Mouse (Mus musculus) T-helper 17 cell (primary cell): ENCODE results near the gene Pigt.

Experiments
- in situ Hi-C, 2 experiments: fragments of 300-600 bp; cut with MboI, MseI; formaldehyde crosslinking; loops; 1 replicate in 1 of 2; 2 replicates in 1 of 2; pipeline ENCODE4 v1.15.1; 2025; ENCODE audit warnings: high pct_unique_total_duplicates in 2 of 2

The Pigt gene

GRCm38 (mm10) chr2:164486258-164487114 is 10.8 kb upstream of the Pigt start:
- in situ Hi-C loops = no loop called here

- in situ Hi-C loops = no loop called here
These were observed 10.2 kb upstream of the Pigt start for GRCm38 (mm10) chr2:164487115-164487527.

DNA sequence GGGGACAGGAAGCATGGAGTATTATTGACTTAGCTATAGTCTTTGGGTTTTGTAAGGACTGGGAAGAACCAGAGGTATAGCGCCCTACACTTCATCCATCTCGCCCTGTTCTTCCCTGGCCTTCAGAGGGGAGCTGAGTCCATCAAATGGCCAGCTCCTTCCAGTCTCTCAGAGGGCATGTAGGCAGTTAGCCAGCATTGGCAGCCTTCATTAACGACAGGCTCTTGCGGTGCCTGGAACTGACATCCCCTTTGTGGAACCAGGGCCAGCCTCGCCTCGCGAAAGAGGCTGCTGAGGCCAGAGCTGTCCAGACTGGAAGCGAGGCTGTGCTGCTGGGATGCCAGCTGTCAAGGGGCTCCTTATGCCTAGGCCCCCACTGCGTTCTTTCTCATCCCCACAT is 9.5 kb upstream of the Pigt start:
- in situ Hi-C loops = no loop called here

GRCm38 (mm10) chr2:164494126-164494525 is 3.2 kb upstream of the Pigt start:
- in situ Hi-C loops = no loop called here

DNA sequence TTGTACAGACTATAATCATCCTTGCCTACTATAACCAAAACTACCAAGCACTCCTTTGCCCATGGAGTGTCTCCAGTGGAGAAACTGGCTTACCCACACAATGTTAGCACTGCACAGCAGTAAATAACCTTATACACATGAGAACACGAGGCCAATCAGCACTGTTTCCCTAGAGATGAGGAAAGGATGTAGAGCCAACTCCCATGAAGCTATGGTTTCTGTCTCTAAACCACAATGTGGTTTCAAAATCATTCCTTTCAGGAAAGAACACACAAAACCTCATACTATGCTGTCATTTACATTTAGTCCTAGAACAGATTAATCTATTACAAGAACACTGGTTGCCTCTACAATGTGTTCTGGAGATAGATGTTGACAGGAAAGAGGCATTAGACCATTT is 989 bp upstream of the Pigt start:
- in situ Hi-C loops = no loop called here

DNA sequence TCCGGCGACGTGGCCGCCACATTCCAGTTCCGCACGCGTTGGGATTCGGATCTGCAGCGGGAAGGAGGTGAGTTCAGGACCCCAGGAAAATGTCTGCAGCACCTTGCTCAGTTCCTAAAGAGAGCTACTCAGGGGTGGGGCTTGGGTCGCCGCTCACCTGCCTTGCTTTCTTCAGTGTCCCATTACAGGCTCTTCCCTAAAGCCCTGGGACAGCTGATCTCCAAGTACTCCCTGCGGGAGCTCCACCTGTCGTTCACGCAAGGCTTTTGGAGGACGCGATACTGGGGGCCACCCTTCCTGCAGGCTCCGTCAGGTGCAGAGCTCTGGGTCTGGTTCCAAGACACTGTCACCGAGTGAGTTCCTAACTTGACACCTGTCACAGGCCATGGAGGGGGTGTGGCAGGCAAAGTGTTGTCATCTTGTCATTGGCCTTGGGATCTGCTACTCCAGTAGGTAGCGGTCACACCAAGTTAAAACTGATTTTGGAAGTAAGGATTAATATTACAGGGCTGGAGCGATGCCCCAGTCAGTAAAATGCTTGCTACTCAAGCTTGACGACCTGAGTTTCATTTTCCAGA is 460 bp downstream of the Pigt start:
- in situ Hi-C loops = no loop called here

- in situ Hi-C loops = no loop called here
These were observed 2.0 kb downstream of the Pigt start for GRCm38 (mm10) chr2:164499317-164499716.

GRCm38 (mm10) chr2:164500511-164500910 is 3.2 kb downstream of the Pigt start:
- in situ Hi-C loops = no loop called here

DNA sequence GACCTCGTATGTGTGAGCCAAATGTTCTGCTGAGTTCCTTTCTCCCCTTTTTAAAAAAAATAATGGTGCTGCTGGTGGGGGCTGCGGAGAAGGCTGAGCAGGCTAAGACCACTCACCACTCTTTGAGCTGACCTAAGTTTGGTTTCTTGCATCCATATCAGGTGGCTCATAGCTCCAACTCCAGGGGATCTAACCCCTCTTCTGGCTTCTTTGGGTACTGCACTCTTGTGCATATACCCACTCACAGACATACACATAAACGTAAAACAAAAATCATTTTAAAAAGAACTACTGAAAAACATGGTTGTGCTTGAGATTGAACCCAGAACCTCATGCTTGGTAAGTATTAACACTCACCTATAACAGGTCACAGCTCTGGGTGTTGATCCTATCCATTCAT is 7.6 kb downstream of the Pigt start:
- in situ Hi-C loops = no loop called here

DNA sequence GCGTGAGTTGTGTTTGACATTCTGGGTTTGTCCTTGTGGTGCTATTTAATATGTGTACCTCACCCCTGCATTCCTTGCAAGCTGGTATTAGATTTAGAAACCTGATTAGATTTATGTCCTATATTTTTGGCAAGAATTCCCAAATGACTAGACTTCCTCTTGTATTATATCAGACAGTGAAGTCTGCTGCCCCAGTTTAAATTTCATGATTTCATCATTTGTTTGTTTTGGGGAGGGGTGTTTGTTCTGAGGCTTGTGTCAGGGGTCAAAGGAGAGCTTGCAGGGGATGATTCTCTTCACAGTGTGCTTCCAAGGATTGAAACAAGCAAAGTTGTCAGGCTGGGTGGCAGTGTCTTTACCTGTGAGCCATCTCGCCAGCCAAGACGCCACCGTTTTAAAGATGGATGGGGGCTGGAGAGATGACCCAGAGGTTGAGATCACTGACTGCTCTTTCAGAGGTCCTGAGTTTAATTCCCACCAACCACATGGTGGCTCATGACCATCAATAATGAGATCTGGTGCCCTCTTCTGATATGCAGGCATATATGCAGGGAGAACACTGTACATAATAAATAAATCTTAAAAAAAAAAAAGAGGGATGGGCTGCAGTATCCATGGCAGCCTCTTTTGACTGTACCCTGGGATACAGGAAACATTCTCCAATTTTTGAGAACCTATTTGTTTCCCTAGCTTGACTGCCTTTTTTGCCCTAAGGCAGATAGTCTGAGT is 8.5 kb downstream of the Pigt start:
- in situ Hi-C loops = no loop called here

DNA sequence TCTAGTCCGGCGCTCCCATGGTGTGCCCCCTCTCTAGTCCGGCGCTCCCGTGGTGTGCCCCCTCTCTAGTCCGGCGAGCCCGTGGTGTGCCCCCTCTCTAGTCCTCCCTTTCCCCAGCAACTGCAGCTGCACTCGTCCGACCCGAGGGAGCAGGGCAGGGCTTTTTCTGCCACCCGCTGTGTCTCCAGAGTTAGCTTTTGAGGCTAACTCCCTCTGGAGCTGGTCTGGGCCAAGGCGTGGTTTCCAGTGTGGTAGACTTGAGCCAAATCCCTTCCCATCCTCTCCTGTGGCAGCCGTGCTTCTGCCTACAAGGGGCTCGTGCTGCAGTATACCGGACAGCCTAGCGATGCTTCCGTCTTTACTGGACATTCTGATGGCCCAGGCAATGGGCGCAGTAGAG is 10.5 kb downstream of the Pigt start:
- in situ Hi-C loops = no loop called here

DNA sequence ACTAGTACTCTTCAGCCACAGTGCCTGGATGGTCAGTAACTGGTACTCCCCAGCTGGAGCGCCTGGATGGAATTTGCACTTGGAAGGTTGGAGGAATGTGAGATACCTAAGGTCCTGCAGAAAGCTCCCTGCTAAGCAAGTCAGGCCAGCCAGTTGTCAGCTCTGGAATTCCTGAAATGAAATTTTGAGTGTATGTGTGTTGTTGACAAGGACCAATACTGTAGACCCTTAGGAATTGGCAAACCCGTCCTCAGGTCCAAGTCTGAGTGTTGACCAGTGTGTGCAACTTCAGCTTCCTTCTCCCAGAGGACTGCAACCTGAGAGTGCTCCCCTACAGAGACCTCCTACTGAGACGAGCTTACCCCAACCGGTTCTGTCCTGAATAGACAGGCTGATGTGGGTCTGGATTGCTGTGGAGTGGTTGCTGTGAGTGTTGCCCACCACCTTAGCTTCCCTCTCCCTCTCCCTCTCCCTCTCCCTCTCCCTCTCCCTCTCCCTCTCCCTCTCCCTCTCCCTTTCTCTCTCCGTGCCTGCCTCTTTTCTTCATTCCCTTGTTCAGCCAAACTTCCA is 13.4 kb downstream of the Pigt start:
- in situ Hi-C loops = no loop called here

GRCm38 (mm10) chr2:164512121-164512909 is 15.0 kb downstream of the Pigt start:
- in situ Hi-C loops = no loop called here

DNA sequence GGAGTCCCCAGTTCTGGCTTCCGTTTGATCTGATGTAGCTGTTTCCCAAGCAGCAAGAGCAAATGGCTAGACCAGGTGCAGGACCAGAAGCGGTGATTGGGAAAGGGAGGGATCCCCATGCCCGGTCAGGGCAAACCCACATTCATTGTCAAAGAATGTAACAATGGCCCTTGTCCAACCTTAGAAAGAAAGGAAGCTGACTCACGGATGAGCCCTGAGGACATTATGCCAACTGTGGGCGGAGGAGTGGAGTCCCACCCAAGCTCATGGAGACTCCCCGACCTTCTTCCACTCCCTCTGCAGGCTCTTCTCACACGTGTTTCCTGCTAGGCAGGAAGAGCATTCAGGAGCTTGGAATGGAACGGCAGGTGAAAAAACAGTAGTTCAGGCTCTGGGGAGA is 16.1 kb downstream of the Pigt start:
- in situ Hi-C loops = no loop called here

DNA sequence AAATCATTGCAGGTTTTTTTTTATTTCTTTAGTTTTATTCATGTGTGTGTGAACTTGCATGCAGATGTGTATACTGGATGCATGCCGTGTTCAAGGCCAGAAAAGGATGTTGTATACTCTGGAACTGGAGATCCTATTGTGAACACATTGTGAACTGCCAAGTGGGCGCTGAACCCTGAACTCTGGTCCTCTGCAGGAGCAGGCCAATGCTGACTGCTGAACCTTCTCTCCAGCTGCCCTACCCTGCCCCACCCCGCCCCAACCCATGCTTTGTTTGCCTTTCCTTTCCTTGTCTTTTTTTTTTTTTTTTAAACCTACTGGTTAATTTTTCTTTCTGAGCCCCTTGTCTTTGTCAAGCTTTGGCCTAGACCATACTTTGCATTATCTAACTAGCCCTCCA is 17.6 kb downstream of the Pigt start:
- in situ Hi-C loops = loop anchor here in 1 of 2 experiments (5.0 kb wide), 1 partner anchor 58 kb away; the partner anchor contains the start of gene Sys1

GRCm38 (mm10) chr2:164515897-164516296 is 18.6 kb downstream of the Pigt start:
- in situ Hi-C loops = loop anchor here in 1 of 2 experiments (5.0 kb wide), 1 partner anchor 59 kb away; the partner anchor contains the start of gene Sys1

DNA sequence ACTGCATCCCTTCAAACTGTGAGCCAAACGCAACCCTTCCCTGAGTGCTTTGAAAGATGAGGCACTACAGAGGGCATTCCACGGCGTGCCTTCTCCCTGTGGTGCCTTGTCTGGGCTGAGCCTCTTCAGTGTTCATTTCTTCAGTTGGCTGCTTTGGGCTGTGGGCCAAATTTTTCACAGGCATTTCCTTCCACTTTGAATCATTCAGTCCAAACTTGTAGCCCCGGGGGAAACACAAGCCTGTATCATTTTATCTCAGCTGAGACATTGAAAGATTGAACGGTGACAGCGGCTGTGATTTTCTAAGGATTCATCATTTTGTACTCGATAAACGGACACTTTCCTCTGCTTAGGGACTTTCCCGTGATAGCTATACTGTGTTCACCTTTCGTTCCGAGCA is 19.3 kb downstream of the Pigt start:
- in situ Hi-C loops = loop anchor here in 1 of 2 experiments (5.0 kb wide), 1 partner anchor 59 kb away; the partner anchor contains the start of gene Sys1

DNA sequence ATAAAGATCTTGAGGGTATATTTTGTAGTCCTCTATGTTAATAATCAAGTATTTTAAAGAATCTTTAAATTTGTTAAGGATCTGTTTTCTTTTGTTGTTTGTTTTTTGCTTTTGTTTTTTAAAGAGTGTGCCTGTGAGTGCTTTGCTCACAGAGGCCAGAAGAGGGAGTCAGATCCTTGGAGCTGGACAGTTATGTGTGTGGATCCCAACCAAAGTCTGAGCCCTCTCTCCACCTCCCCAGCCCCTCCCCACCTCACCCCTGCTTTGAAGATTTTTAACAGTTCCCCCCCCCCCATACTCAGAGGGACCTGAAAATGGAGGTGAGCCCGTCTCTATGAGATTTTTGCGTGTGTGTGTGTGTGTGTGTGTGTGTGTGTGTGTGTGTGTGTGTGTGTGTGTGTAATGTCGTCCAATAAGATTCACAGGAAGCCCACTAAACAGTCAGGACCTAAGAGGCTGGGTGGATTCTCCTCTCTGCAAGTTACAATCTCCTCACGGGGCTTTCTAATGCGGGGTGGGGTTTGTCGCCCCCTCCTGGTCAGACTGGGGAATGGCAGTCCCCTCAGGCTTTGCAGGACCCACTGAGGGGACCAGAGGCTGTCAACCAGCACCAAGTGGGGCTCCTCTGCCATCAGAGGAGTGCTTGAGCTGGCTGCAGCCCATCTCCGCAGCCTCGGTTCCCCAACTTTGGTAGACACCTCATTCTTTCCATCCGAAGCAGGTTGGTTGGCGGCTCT is 20.3 kb downstream of the Pigt start:
- in situ Hi-C loops = loop anchor here in 1 of 2 experiments (5.0 kb wide), 1 partner anchor 60 kb away; the partner anchor contains the start of gene Sys1

DNA sequence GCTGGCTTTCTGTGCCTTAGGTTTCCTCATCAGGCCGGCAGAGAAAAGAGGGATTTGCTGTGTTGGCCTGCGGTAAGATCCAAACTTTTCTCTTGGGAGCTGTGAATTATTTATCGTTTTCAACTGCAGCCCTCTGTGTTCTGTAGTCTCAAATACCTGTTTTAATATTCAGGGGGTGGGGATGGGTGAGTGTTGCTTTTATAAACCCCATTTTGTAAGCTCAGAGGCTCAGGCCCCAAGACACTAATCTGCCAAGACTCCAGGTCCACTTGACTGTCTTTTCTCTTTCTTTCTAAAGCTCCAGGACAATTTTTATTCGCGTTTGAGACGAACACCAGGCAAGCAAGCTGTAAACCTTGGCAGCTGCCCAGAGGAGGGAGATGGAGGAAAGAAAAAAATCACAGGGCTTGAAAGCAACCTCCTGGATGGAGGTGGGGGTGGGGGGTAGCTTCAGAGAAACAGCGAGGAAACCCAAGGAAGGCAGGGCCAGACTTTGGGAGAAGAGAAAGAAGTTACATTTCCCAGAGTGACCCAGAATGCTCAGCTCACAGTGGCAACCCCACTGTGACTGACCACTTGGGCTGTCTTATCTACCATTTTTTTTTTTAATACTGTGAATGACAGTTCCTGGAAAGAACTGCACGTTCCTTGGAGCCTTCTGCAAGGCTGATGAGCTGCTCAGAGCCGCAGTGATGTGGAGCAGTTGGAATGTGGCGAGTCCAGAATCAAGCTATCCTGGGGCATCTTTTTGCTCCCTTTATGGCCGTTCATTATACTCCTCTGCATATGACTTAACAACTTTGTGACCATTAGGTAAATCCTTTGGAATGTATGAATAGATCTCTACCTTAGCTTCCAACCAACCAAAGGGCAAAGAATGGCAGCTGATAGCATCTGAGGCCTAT is 21.2 kb downstream of the Pigt start:
- in situ Hi-C loops = loop anchor here in 1 of 2 experiments (5.0 kb wide), 1 partner anchor 61 kb away; the partner anchor contains the start of gene Sys1
